Mouse (Mus musculus) neutrophil, adult 5-6 weeks (primary cell): ENCODE measurements around the gene Napb. TPM values are rescaled to one million over a fixed set of nuclear protein-coding genes. Genes with fewer than 3 reads are reported as not detected.

Source experiments
- total RNA-seq: library from RNA; stranded (forward); fragments of 200-1000 nt; gene quantifications from 2 replicates; pipeline ENCODE4 v1.2.3, GENCODE M21; 2017

Gene Napb
- total RNA-seq, 1 experiment from 2014 or later, result 0.12 TPM

Other genes starting within 250 kb of the Napb start
- gene Nxt1, start 59.9 kb downstream of the Napb start, total RNA-seq, result 15.1 and 22.9 TPM in 2 replicates
- gene Gzf1, start 51.4 kb downstream of the Napb start, total RNA-seq, result 14.7 and 18.4 TPM in 2 replicates
- not detected in 2 replicates for gene Cstl1, start 17.9 kb upstream of the Napb start, total RNA-seq
- not detected in 2 replicates for gene Cst11, start 39.0 kb upstream of the Napb start, total RNA-seq
- gene 8030411F24Rik, start 49.5 kb upstream of the Napb start, total RNA-seq, result not detected in 2 replicates
- gene Cst12, start 56.9 kb upstream of the Napb start, total RNA-seq, result not detected in 2 replicates
- not detected in 2 replicates for gene Cst8, start 66.3 kb upstream of the Napb start, total RNA-seq
- not detected in 2 replicates for gene Cst13, start 87.6 kb upstream of the Napb start, total RNA-seq
- not detected in 2 replicates for gene Cst9, start 102.7 kb upstream of the Napb start, total RNA-seq
- gene 9230104L09Rik, start 132.6 kb upstream of the Napb start, total RNA-seq, result not detected in 2 replicates
- gene Cst3, start 143.2 kb upstream of the Napb start, total RNA-seq, result 355 and 365 TPM in 2 replicates